Mouse (Mus musculus) heart, adult 2 months (tissue): ENCODE results near the gene Pam16.

Source experiments
- CTCF ChIP-seq: fragments of 200-600 bp; IDR thresholded peaks from 2 replicates; pipeline ENCODE4 v1.8.1; 2022; ENCODE audit warnings: antibody characterized with exemption, mild to moderate bottlenecking, moderate library complexity
- EP300 ChIP-seq: fragments of 200-500 bp; IDR thresholded peaks from 2 replicates; pipeline ENCODE4 v1.6.1; 2011; ENCODE audit warnings: low read depth, low read length, control low read depth; ENCODE audit not compliant: insufficient read depth
- POLR2A ChIP-seq: fragments of 200-500 bp; IDR thresholded peaks from 2 replicates; pipeline ENCODE4 v1.6.1; 2011; ENCODE audit warnings: mild to moderate bottlenecking, low read depth, low read length, control low read depth; ENCODE audit not compliant: insufficient read depth

DNA sequence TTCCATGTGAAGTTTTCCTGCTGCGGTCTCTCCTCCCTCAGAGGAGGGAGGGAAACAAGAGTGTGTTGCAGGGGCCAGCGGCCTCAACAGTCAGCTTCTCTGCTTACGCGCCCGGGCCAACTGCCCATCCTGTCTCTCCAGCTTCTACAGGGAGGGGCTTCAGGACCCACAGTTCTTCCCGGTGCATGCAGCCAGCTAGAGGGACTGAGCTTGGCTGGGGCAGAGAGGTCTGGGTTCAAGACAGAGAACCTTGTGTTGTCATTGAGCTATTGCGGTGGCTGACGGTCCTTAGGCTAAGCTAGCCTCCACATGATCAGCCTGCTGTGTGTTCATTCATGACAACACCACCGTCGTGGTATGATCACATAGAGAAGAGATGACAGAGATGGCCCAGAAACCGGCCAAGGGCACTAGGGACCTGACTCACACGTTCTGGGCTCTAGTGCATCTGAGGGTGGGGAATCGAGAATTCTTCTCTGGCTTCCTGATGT, 22.9 kb upstream of the Pam16 start:
- TF ChIP-seq CTCF (no peak), POLR2A (no peak), EP300 (no peak)
